Mouse (Mus musculus) cortical plate, adult 2 months (tissue): Measurements from ENCODE around the gene Cic. TPM values are rescaled to one million over a fixed set of nuclear protein-coding genes. Genes with fewer than 3 reads are reported as not detected.

Experiments used
- H3K27ac ChIP-seq: fragments of 200-500 bp; 2 replicates; pipeline ENCODE4 v1.5.1; 2012; ENCODE audit warnings: low read length, control low read depth, inconsistent platforms; ENCODE audit not compliant: insufficient read depth
- H3K4me1 ChIP-seq: fragments of 200-500 bp; 2 replicates; pipeline ENCODE4 v1.6.1; 2011; ENCODE audit warnings: low read length; ENCODE audit not compliant: control insufficient read depth, insufficient read depth
- H3K4me3 ChIP-seq: fragments of 200-500 bp; 2 replicates; pipeline ENCODE4 v1.5.1; 2011; ENCODE audit warnings: mild to moderate bottlenecking, low read length, control low read depth; ENCODE audit not compliant: insufficient read depth
- CTCF ChIP-seq: fragments of 200-500 bp; IDR thresholded peaks from 2 replicates; pipeline ENCODE4 v1.5.1; 2011; ENCODE audit warnings: mild to moderate bottlenecking, control low read depth, low read length; ENCODE audit not compliant: insufficient read depth; ENCODE audit errors: extremely low read depth
- POLR2A ChIP-seq: fragments of 200-500 bp; IDR thresholded peaks from 2 replicates; pipeline ENCODE4 v1.6.1; 2011; ENCODE audit warnings: mild to moderate bottlenecking, low read length, control low read depth; ENCODE audit not compliant: insufficient read depth; ENCODE audit errors: extremely low read depth
- polyA plus RNA-seq: library from polyadenylated mRNA; depleted of rRNA; stranded (reverse); fragments of >200 nt; gene quantifications from 2 replicates; pipeline ENCODE4 v1.2.3, GENCODE M21; 2012

The Cic gene
- polyA plus RNA-seq, 1 experiment = 89.6 TPM

DNA sequence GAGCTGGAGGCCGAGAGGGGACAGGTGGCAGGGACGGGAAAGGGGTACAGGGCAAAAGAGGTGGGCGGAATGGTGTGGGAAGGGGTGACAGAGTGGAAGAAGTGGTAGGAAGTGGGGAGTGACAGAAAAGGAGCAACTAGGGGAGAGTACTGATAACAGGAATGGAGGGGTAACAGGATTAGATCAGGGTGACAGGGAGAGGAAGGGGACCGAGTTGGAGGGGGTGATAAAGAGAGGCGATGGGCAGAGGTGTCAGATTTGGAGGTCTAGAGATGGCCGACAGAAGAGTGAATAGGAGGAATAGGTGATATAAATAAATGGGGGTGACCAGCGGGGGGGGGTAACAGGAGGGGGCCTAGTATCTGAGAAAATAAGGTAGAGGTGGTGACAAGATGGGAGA, 1.1 kb downstream of the Cic start:
- H3K4me3 ChIP-seq = peak overlapping the region; percentile 82
- H3K27ac ChIP-seq = no peak overlapping the region
- peaks cover 7% of the 10 kb centered on the region for H3K4me1 ChIP-seq
- TF ChIP-seq POLR2A (no peak), CTCF (no peak)

DNA sequence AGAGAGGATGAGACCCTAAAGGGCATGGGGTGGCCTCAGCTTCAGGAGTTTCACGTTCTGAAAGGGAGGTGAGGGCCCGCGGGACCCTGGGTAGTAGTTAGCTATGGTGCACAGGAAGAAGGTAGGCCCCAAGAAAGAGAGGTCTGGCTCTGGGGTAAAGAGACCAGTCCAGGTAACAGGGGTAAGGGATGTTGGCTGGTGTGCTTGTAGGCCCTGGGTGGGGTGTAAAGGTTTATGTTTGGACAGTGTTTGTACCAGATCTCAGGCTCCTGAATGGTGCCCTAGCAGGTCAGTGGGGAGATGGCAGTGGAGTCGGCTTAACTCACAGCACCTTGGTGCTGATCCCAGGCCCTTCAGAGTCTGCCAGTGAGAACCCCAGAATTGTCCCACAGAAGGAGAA, 1.5 kb downstream of the Cic start:
- TF ChIP-seq CTCF (no peak), POLR2A (no peak)
- Histone ChIP-seq H3K4me1 (peaks cover 7% of the 10 kb centered on the region), H3K4me3 (peak overlapping the region; percentile 82), H3K27ac (no peak overlapping the region)

DNA sequence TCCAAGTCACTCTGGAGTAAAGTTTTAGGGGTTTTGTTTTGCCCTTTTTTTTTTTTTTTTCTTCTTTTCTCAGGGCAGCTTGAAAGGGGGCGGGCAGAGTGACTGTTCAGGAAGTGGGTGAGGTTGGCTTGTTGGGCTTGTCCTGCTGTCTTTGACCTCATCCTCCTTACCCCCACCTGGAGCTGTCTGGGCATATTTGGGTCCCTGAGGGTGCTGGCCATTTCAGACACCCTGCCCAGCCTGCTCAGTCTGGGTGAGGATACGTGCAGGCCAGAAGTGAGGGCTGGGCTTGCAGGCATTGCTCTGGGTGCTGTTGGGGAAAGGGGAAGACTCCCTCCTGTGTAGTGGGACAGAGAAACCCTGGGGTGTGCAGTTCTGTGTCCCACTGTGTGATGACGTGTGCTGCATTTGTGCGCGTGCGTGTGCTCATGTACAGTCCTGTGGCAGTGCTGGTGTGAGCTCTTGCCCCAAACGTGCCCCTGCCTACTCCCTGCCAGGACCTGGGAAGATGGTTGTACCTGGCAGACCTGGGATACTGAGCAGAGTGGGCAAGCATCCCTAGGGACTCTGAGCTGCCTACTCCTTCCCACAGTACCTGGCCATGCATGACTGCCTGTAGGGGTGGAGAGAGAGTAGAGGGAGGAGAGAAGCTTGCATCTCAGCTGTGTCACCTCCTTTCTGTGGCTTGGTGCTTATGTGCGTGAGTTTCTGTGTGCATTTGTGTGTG, 2.2 kb downstream of the Cic start:
- TF ChIP-seq CTCF = no peak
- no peak for TF ChIP-seq POLR2A
- Histone ChIP-seq H3K4me1 (peaks cover 13% of the 10 kb centered on the region), H3K4me3 (peak overlapping the region; percentile 82; the same call in 1 of the 2 replicates), H3K27ac (no peak overlapping the region)

DNA sequence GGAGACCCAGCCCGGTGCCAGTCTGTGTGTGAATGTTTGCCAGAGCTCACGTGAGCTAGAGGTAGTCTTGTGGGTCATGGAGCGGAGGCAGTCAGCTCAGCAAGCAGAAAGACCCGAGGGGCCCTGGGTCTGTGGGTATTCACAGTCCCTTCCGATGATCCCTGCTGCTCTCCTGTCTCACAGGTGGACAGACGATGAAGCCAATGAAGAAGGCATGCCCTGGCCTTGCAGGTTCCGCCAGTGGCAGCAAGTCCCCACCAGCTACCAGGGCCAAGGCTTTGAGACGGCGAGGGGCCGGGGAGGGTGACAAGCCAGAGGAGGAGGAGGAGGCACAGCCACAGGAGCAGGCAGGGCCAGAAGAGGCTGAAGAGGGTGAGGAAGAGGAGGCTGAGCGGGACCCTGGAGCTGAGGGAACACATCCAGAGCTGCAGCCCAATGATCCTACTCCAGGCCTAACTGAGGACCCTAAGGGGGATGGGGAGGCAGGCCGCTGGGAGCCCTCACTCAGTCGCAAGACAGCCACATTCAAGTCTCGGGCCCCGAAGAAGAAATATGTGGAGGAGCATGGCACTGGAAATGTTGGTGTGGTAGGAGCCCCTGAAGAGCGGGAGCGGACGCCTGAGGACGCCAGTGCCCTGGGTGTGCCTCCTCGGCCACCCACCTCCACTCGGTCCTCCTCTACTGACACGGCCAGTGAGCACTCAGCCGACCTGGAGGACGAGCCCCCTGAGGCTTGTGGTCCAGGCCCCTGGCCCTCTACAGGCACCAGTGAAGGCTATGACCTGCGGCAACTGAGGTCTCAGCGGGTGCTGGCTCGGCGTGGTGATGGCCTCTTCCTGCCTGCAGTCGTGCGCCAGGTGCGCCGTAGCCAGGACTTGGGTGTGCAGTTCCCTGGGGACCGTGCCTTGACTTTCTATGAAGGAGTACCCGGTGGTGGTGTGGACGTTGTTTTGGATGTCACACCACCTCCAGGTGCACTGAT, 3.4 kb downstream of the Cic start:
- TF ChIP-seq CTCF = no peak
- TF ChIP-seq POLR2A = no peak
- no peak overlapping the region for H3K27ac ChIP-seq
- H3K4me3 ChIP-seq = no peak overlapping the region
- H3K4me1 ChIP-seq = peaks cover 15% of the 10 kb centered on the region

DNA sequence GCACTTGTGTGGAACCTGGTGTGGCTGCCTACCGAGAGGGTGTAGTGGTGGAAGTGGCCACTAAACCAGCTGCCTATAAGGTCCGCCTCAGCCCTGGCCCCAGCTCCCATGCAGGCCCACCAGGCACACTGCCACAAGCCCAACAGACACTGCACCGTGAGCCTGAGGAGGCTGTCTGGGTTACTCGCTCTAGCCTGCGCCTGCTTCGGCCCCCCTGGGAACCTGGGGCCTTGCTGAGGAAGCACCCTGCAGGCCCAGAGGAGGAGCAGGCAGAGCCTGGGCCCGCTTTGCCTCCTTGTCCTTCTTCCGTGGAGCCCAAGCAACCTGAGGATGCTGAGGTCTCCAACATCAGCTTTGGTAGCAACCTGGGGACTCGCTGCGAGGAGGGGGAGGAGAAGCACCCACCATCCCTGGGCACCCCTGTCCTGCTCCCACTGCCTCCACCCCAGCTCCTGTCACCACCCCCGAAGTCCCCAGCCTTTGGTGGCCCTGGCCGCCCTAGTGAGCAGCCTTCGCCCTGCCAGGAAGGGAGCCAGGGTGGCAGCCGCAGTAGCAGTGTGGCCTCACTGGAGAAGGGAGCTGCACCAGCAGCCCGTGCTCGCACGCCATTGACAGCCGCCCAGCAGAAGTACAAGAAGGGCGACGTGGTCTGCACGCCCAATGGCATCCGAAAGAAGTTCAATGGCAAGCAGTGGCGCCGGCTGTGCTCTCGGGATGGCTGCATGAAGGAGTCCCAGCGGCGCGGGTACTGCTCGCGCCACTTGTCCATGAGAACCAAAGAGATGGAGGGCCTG, 4.3 kb downstream of the Cic start:
- Histone ChIP-seq H3K27ac (no peak overlapping the region), H3K4me1 (peaks cover 18% of the 10 kb centered on the region), H3K4me3 (no peak overlapping the region)
- TF ChIP-seq POLR2A = no peak
- TF ChIP-seq CTCF = no peak

DNA sequence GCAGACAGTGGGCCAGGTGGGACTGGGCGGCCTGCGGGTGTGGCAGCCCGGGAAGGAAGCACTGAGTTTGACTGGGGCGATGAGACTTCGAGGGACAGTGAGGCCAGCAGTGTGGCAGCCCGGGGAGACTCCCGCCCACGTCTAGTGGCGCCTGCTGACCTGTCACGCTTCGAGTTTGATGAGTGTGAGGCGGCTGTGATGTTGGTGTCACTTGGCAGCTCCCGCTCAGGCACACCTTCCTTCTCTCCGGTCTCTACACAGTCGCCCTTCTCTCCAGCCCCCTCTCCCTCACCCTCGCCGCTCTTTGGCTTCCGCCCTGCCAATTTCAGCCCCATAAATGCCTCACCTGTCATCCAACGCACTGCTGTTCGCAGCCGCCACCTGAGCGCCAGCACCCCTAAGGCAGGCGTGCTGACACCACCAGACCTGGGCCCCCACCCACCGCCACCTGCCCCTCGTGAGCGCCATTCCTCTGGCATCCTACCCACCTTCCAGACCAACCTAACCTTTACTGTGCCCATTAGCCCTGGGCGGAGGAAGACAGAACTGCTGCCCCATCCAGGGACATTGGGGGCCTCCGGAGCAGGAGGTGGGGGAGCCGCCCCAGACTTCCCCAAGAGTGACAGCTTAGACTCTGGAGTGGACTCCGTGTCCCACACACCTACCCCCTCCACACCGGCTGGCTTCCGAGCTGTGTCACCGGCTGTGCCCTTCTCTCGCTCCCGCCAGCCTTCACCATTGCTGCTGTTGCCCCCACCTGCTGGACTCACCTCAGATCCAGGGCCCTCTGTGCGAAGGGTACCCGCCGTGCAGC, 5.1 kb downstream of the Cic start:
- no peak overlapping the region for H3K27ac ChIP-seq
- no peak overlapping the region for H3K4me3 ChIP-seq
- TF ChIP-seq CTCF (no peak), POLR2A (no peak)
- H3K4me1 ChIP-seq = peaks cover 18% of the 10 kb centered on the region

DNA sequence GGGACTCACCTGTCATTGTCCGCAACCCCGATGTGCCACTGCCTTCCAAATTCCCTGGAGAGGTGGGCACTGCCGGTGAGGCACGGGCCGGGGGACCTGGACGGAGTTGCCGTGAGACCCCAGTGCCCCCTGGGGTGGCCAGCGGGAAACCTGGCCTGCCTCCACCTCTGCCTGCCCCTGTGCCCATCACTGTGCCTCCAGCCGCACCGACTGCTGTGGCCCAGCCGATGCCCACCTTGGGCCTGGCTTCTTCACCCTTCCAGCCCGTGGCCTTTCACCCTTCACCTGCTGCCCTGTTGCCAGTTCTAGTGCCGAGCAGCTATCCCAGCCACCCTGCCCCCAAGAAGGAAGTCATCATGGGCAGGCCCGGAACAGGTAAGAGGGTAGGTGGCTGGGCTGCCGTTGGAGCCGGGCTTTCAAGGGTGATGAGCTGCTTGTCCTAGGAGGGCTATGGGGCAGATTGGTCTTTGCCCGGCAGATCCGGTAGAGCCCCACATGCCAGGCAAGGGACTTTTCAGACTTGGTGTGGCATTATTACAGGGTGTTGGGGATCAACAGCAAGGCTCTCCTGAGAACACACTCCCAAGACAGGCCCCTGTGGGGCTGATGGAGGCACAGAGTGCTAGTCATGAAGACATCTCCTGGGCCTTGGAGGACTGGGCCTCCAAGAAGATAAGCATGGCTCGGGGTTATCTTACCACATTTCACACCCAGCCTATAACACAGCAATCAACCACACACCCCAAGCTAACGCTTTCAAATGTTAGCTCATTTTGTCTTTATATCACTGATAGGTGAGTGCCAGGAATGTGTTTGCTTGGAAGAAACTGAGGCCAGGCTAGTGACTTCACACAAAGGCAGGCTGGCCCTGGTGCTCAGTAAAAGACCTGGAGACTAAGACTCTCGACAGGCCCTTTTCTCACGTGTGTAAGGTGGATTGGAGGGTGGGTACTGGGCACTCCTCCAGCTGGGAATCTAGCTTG, 6.0 kb downstream of the Cic start:
- no peak overlapping the region for H3K4me3 ChIP-seq
- peaks cover 18% of the 10 kb centered on the region for H3K4me1 ChIP-seq
- TF ChIP-seq CTCF (no peak), POLR2A (no peak)
- no peak overlapping the region for H3K27ac ChIP-seq

DNA sequence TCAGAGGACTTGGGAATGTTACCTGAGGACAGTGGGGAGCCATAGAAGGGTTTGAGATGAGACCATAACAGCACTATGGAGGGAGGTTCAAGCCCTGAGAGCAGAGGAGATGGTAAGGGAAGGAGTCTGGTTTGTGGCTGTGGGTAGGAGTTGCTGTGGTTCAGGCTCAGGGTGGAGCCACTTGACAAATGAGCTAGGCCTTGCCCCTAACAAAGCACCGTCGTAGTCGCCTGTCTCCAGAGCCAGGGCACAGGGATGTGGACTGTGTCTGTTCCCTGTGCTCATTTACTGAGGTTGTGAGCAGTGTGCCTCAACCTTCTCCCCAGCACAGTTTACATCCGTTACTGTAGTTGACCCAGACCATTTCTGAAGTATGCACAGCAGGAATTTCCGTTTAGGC, 7.1 kb downstream of the Cic start:
- H3K4me3 ChIP-seq = no peak overlapping the region
- H3K4me1 ChIP-seq = peaks cover 16% of the 10 kb centered on the region
- no peak overlapping the region for H3K27ac ChIP-seq
- TF ChIP-seq POLR2A (no peak), CTCF (no peak)
